7 mouse cellular contexts compared by ENCODE assay signal in genomic region chr2:30287027-30287373, GRCm38 (mm10). TPM values are rescaled to one million over a fixed set of nuclear protein-coding genes. Genes with fewer than 3 reads are reported as not detected.
DNase-seq lines count a peak whose midpoint lies in the region; ATAC-seq and TF ChIP-seq lines count a peak whose summit lies in the region.

No protein-coding gene starts in this region.

- peak overlapping the region; percentile 99 for H3K4me2 ChIP-seq in forebrain, embryonic 12.5 days

- H3K4me3 ChIP-seq in layer of hippocampus, adult 2 months, result peak overlapping the region; percentile 91
- H3K4me3 ChIP-seq in forebrain, embryonic 12.5 days (replicated peaks), result peak overlapping the region; percentile 96

- no peak for TF ChIP-seq CTCF in layer of hippocampus, adult 2 months (conservative IDR thresholded peaks at IDR 0.05)

- DNase-seq in layer of hippocampus, adult 2 months (ENCODE audit: low spot score in 2 of 2), result no peak
- no peak for DNase-seq in layer of hippocampus, adult 8-10 months (ENCODE audit: low spot score in 2 of 2)
- peak; percentile 46 for DNase-seq in ZHBTc4 (ENCODE audit: low read depth, low spot score)
- peak; percentile 42 for DNase-seq in liver
- DNase-seq in retina, postnatal 1 day, result peak; percentile 41

- H3K36me3 ChIP-seq in forebrain, embryonic 12.5 days (replicated peaks), result peaks cover 9% of the 10 kb centered on the region

- H3K9me3 ChIP-seq in forebrain, embryonic 12.5 days, result no peaks in the 10 kb centered on the region

- no peaks in the 10 kb centered on the region for H3K27me3 ChIP-seq in forebrain, embryonic 12.5 days

- H3K9ac ChIP-seq in forebrain, embryonic 12.5 days, result peak overlapping the region; percentile 90

- peak overlapping the region; percentile 87 for H3K27ac ChIP-seq in layer of hippocampus, adult 2 months
- peak overlapping the region; percentile 75; the same call in 1 of the 2 replicates for H3K27ac ChIP-seq in forebrain, embryonic 12.5 days

- under 1% methylated on average over 10 of the region's 10 CpGs for WGBS in forebrain, embryonic 12.5 days

- H3K4me1 ChIP-seq in forebrain, embryonic 12.5 days, result peaks cover 22% of the 10 kb centered on the region

- no peak for ATAC-seq in forebrain, embryonic 12.5 days (ENCODE audit: low FRiP score)
- no peak for ATAC-seq in granulocyte monocyte progenitor cell, adult 5-6 weeks (replicated peaks; ENCODE audit: poor library complexity, severe bottlenecking)

RNA-seq across cellular contexts. Expression of gene Nup188, which starts 0.8 kb away (rescaled TPM):
- 10 to 100 TPM; 19.0 to 25.9 TPM for total RNA-seq in layer of hippocampus, adult 2 months (2021)
- 10 to 100 TPM; 18.6 to 22.4 (median 20.6) TPM for total RNA-seq in layer of hippocampus, adult 8-10 months (2022)
- 42.3 and 47.0 TPM in 2 replicates for polyA plus RNA-seq in forebrain, embryonic 12.5 days (2016; fragmentation: Nextera tagmentation; extraction: Ambion mirVana)
- 37.5 and 51.5 TPM in 2 replicates for total RNA-seq in granulocyte monocyte progenitor cell, adult 5-6 weeks (2014; fragmentation: Nextera tagmentation)
- 21.0 and 27.0 TPM in 2 replicates for total RNA-seq in granulocyte monocyte progenitor cell, adult 5-6 weeks (2017)

RNA-seq across cellular contexts. Expression of gene Dolk, which starts 0.9 kb away (rescaled TPM):
- 10 to 100 TPM; 22.1 to 22.2 TPM for total RNA-seq in layer of hippocampus, adult 2 months (2021)
- 10 to 100 TPM; 20.4 to 24.6 (median 23.6) TPM for total RNA-seq in layer of hippocampus, adult 8-10 months (2022)
- 25.4 and 25.6 TPM in 2 replicates for polyA plus RNA-seq in forebrain, embryonic 12.5 days (2016; fragmentation: Nextera tagmentation; extraction: Ambion mirVana)
- total RNA-seq in granulocyte monocyte progenitor cell, adult 5-6 weeks (2014; fragmentation: Nextera tagmentation), result 6.1 and 7.5 TPM in 2 replicates
- 12.1 and 15.1 TPM in 2 replicates for total RNA-seq in granulocyte monocyte progenitor cell, adult 5-6 weeks (2017)

RNA-seq across cellular contexts. Expression of gene Gm28038, which starts 6.2 kb away (rescaled TPM):
- total RNA-seq in layer of hippocampus, adult 2 months (2021), result not detected
- total RNA-seq in layer of hippocampus, adult 8-10 months (2022), result not detected
- polyA plus RNA-seq in forebrain, embryonic 12.5 days (2016; fragmentation: Nextera tagmentation; extraction: Ambion mirVana), result not detected in 2 replicates
- 3.1 and 19.1 TPM in 2 replicates for total RNA-seq in granulocyte monocyte progenitor cell, adult 5-6 weeks (2014; fragmentation: Nextera tagmentation)
- total RNA-seq in granulocyte monocyte progenitor cell, adult 5-6 weeks (2017), result not detected in 2 replicates

RNA-seq across cellular contexts. Expression of gene Phyhd1, which starts 21.0 kb away (rescaled TPM):
- 10 to 100 TPM; 21.5 to 22.2 TPM for total RNA-seq in layer of hippocampus, adult 2 months (2021)
- 10 to 100 TPM; 19.3 to 33.3 (median 24.4) TPM for total RNA-seq in layer of hippocampus, adult 8-10 months (2022)
- 5.0 and 5.4 TPM in 2 replicates for polyA plus RNA-seq in forebrain, embryonic 12.5 days (2016; fragmentation: Nextera tagmentation; extraction: Ambion mirVana)
- 0.99 and 1.2 TPM in 2 replicates for total RNA-seq in granulocyte monocyte progenitor cell, adult 5-6 weeks (2014; fragmentation: Nextera tagmentation)
- 0.22 and 1.5 TPM in 2 replicates for total RNA-seq in granulocyte monocyte progenitor cell, adult 5-6 weeks (2017)

RNA-seq across cellular contexts. Expression of gene Gm28035, which starts 46.6 kb away (rescaled TPM):
- total RNA-seq in layer of hippocampus, adult 2 months (2021), result 10 to 100 TPM in 1 of 2 experiments, 1 to 10 TPM in 1; 8.7 to 10.9 TPM
- 10 to 100 TPM in 2 of 4 experiments, 1 to 10 TPM in 2; 6.7 to 11.6 (median 9.9) TPM for total RNA-seq in layer of hippocampus, adult 8-10 months (2022)
- 0.29 and 0.64 TPM in 2 replicates for polyA plus RNA-seq in forebrain, embryonic 12.5 days (2016; fragmentation: Nextera tagmentation; extraction: Ambion mirVana)
- not detected in 2 replicates for total RNA-seq in granulocyte monocyte progenitor cell, adult 5-6 weeks (2014; fragmentation: Nextera tagmentation)
- total RNA-seq in granulocyte monocyte progenitor cell, adult 5-6 weeks (2017), result not detected in 2 replicates

Comparison
In these comparisons a context has a peak if more than half of its experiments do, and no peak if none do; other contexts are left out.
1. DNase-seq: peak in ZHBTc4 (single experiment), liver (single experiment) and retina, postnatal 1 day (single experiment); none in layer of hippocampus, adult 2 months (0 of 2) and layer of hippocampus, adult 8-10 months (0 of 2).